Mouse (Mus musculus) cerebellum, adult 2 months (tissue): ENCODE results near the gene Styk1.

Source experiments
- CTCF ChIP-seq: fragments of 200-500 bp; IDR thresholded peaks from 2 replicates; pipeline ENCODE4 v1.5.1; 2011; ENCODE audit warnings: low read depth, mild to moderate bottlenecking, control low read depth, low read length, moderate library complexity, borderline replicate concordance; ENCODE audit not compliant: insufficient read depth
- POLR2A ChIP-seq: fragments of 200-500 bp; IDR thresholded peaks from 2 replicates; pipeline ENCODE4 v1.6.1; 2011; ENCODE audit warnings: low read length, control low read depth, borderline replicate concordance; ENCODE audit not compliant: insufficient read depth

GRCm38 (mm10) chr6:131272311-131272710 is 81.1 kb downstream of the Styk1 start:
- no peak for TF ChIP-seq CTCF
- no peak for TF ChIP-seq POLR2A
